ENCODE assay signal across 9 mouse cellular contexts in the genomic region with DNA sequence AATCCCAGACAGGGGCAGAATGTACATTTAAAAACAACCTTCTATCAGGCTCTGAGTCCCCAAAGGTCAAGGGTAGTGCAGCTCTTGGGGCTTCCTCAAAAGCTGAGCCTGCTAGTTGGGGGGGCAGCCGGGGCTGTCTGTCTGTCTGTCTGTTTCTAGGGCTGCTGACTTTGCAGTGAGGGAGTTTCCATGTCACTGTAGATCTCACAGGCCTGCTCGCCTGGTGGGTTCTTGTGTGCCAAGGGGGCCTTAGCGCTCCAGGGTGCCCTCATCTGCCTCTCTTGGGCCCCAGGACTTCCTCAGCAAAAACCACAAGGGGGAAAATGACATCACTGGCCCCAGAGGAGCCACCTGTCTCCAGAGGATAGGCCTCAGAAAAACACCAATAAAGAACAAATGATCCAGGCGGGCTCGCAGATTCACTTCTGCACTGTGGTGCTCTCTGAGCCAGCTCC. TPM values are rescaled to one million over a fixed set of nuclear protein-coding genes. Genes with fewer than 3 reads are reported as not detected.
DNase-seq lines count a peak whose midpoint lies in the region; ATAC-seq and TF ChIP-seq lines count a peak whose summit lies in the region.
"Had no signal": no experiment of that assay in that cellular context is flagged by ENCODE, and none has a peak within 500 bp of the region (broad histone marks: within the 10 kb centered on the region; RNA-seq: fewer than 3 reads in every experiment).

No protein-coding gene starts in this region.

- H3K36me3 ChIP-seq in forebrain, postnatal 0 days (ENCODE audit: insufficient read depth): peaks cover 57% of the 10 kb centered on the region
- peaks cover 17% of the 10 kb centered on the region for H3K36me3 ChIP-seq in forebrain, embryonic 16.5 days (ENCODE audit: control insufficient read depth, insufficient read depth)

- no peak overlapping the region for H3K9ac ChIP-seq in forebrain, postnatal 0 days
- H3K9ac ChIP-seq in forebrain, embryonic 16.5 days (replicated peaks; ENCODE audit: low read depth, low read length): no peak overlapping the region

- no peak overlapping the region for H3K4me2 ChIP-seq in forebrain, postnatal 0 days (ENCODE audit: low read depth)
- no peak overlapping the region for H3K4me2 ChIP-seq in forebrain, embryonic 16.5 days (ENCODE audit: low read length)

- H3K27me3 ChIP-seq in forebrain, postnatal 0 days (ENCODE audit: insufficient read depth, low read length): no peaks in the 10 kb centered on the region
- H3K27me3 ChIP-seq in forebrain, embryonic 16.5 days (replicated peaks; ENCODE audit: control insufficient read depth, insufficient read depth, low read length): no peaks in the 10 kb centered on the region

- 81% methylated on average over 5 of the region's 5 CpGs for WGBS in forebrain, postnatal 0 days
- WGBS in forebrain, embryonic 16.5 days: 81% methylated on average over 5 of the region's 5 CpGs

- TF ChIP-seq CTCF in forebrain, postnatal 0 days (IDR thresholded peaks at IDR 0.05; ENCODE audit: low read depth): no peak

- ATAC-seq in forebrain, postnatal 0 days: no peak
- ATAC-seq in forebrain, embryonic 16.5 days: no peak
- ATAC-seq in activated CD4-positive, CD25-positive, alpha-beta regulatory T cell, adult 4 months: peak; percentile 64

- H3K4me1 ChIP-seq in forebrain, postnatal 0 days (ENCODE audit: insufficient read depth): peaks cover 11% of the 10 kb centered on the region; the same call in 1 of the 2 replicates
- H3K4me1 ChIP-seq in forebrain, embryonic 16.5 days (replicated peaks; ENCODE audit: control insufficient read depth, insufficient read depth, low read length): peaks cover 41% of the 10 kb centered on the region

- no peak for DNase-seq in forebrain, postnatal 0 days
- DNase-seq in 416B (ENCODE audit: low read depth) (peak; percentile 80), MN1 (ENCODE audit: low spot score) (no peak)
- peak; percentile 48 for DNase-seq in spleen, adult 12 weeks (ENCODE audit: low spot score)
- no peak for DNase-seq in testis, postnatal 14 days (ENCODE audit: low spot score)
- no peak for DNase-seq in urinary bladder, postnatal 14 days (ENCODE audit: low spot score)
- DNase-seq: kidney, postnatal 4 days had no signal

- peak overlapping the region; percentile 21; the same call in 1 of the 2 replicates for H3K27ac ChIP-seq in forebrain, postnatal 0 days (ENCODE audit: low read depth, low read length)
- H3K27ac ChIP-seq in forebrain, embryonic 16.5 days (ENCODE audit: low read length): no peak overlapping the region

- no peaks in the 10 kb centered on the region for H3K9me3 ChIP-seq in forebrain, postnatal 0 days (ENCODE audit: low read length)
- no peaks in the 10 kb centered on the region for H3K9me3 ChIP-seq in forebrain, embryonic 16.5 days (ENCODE audit: control insufficient read depth, low read length)

- no peak overlapping the region for H3K4me3 ChIP-seq in forebrain, postnatal 0 days (ENCODE audit: low read depth, low read length)
- no peak overlapping the region for H3K4me3 ChIP-seq in forebrain, embryonic 16.5 days (replicated peaks; ENCODE audit: low read length)

RNA-seq across cellular contexts. Expression of gene Ptprs, which starts 32.9 kb away (rescaled TPM):
- 568 and 711 TPM in 2 replicates for total RNA-seq in forebrain, postnatal 0 days (2014; rRNA removed)
- 196 and 250 TPM in 2 replicates for polyA plus RNA-seq in forebrain, postnatal 0 days (2015; fragmentation: Nextera tagmentation; extraction: Ambion mirVana)
- polyA plus RNA-seq in forebrain, embryonic 16.5 days (2015; fragmentation: Nextera tagmentation; extraction: Ambion mirVana): 359 and 391 TPM in 2 replicates
- 1 to 10 TPM; 6.5 to 8.6 TPM for polyA plus RNA-seq in activated CD4-positive, CD25-positive, alpha-beta regulatory T cell, adult 4 months (2017; shearing (Covaris generic))

Comparison
In these comparisons a context has a peak if more than half of its experiments do, and no peak if none do; other contexts are left out.
1. DNase-seq: peak in 416B (single experiment) and spleen, adult 12 weeks (single experiment); none in forebrain, postnatal 0 days (single experiment), MN1 (single experiment), testis, postnatal 14 days (single experiment) and urinary bladder, postnatal 14 days (single experiment).
2. RNA of gene Ptprs, which starts 32.9 kb away (polyA plus RNA-seq): 359 to 391 TPM in forebrain, embryonic 16.5 days and 196 to 250 TPM in forebrain, postnatal 0 days; 6.5 to 8.6 TPM in activated CD4-positive, CD25-positive, alpha-beta regulatory T cell, adult 4 months; every median in the first group is over 10 times any median in the second.